Mouse (Mus musculus) E14TG2a.4 (cell line): ENCODE measurements around the gene Cpne8.
"Not testable (repeated sequence)": the region's sequence is repeated elsewhere in the genome, so short reads cannot be mapped to it uniquely, and the experiment has no call there.

ENCODE experiments used
- H3K27me3 ChIP-seq: 2 replicates; pipeline ENCODE4 v1.6.1; 2014; ENCODE audit warnings: low read length, control low read depth; ENCODE audit not compliant: insufficient read depth
- H3K36me3 ChIP-seq: 2 replicates; pipeline ENCODE4 v1.6.1; 2014; ENCODE audit warnings: low read length, control low read depth; ENCODE audit not compliant: insufficient read depth
- H3K4me1 ChIP-seq: replicated peaks from 2 replicates; pipeline ENCODE4 v1.6.1; 2014; ENCODE audit warnings: low read depth, low read length, control low read depth
- H3K4me3 ChIP-seq: replicated peaks from 2 replicates; pipeline ENCODE4 v1.5.1; 2014; ENCODE audit warnings: mild to moderate bottlenecking, low read length
- H3K9me3 ChIP-seq: 2 replicates; pipeline ENCODE4 v1.6.1; 2014; ENCODE audit warnings: low read length, control low read depth
- CTCF ChIP-seq: conservative IDR thresholded peaks from 2 replicates; pipeline ENCODE4 v1.5.1; 2014; ENCODE audit warnings: low read length
- NANOG ChIP-seq: IDR thresholded peaks from 2 replicates; pipeline ENCODE4 v1.6.1; 2014; ENCODE audit warnings: borderline replicate concordance, low read length, mixed read lengths
- POU5F1 ChIP-seq: IDR thresholded peaks from 2 replicates; pipeline ENCODE4 v1.6.1; 2014; ENCODE audit warnings: low read length, borderline replicate concordance

Cpne8 gene

GRCm38 (mm10) chr15:90645828-90646227, 33.4 kb downstream of the Cpne8 start:
- no peak for TF ChIP-seq NANOG
- no peak for TF ChIP-seq POU5F1
- TF ChIP-seq CTCF, result no peak
- H3K36me3 ChIP-seq, result no peaks in the 10 kb centered on the region

GRCm38 (mm10) chr15:90624201-90624600, 55.0 kb downstream of the Cpne8 start:
- no peak overlapping the region for H3K4me3 ChIP-seq
- TF ChIP-seq CTCF (no peak), POU5F1 (no peak), NANOG (no peak)
- no peaks in the 10 kb centered on the region for H3K36me3 ChIP-seq
- H3K4me1 ChIP-seq, result no peaks in the 10 kb centered on the region
- H3K27me3 ChIP-seq, result no peaks in the 10 kb centered on the region
- no peaks in the 10 kb centered on the region for H3K9me3 ChIP-seq

More at GRCm38 (mm10) chr15:90645828-90646227, 33.4 kb downstream of the Cpne8 start:
- H3K27me3 ChIP-seq, result no peaks in the 10 kb centered on the region
- H3K4me3 ChIP-seq, result no peak overlapping the region
- H3K9me3 ChIP-seq, result peaks cover 37% of the 10 kb centered on the region
- H3K4me1 ChIP-seq, result no peaks in the 10 kb centered on the region

- Histone ChIP-seq H3K4me1 (no peaks in the 10 kb centered on the region), H3K4me3 (no peak overlapping the region)
Measured at GRCm38 (mm10) chr15:90622005-90622404, 57.2 kb downstream of the Cpne8 start.

GRCm38 (mm10) chr15:90619736-90620135, 59.5 kb downstream of the Cpne8 start:
- H3K4me1 ChIP-seq, result no peaks in the 10 kb centered on the region

More at GRCm38 (mm10) chr15:90622005-90622404, 57.2 kb downstream of the Cpne8 start:
- H3K36me3 ChIP-seq, result no peaks in the 10 kb centered on the region
- TF ChIP-seq POU5F1 (no peak), NANOG (no peak), CTCF (no peak)
- no peaks in the 10 kb centered on the region for H3K9me3 ChIP-seq
- no peaks in the 10 kb centered on the region for H3K27me3 ChIP-seq

GRCm38 (mm10) chr15:90616116-90616798, 63.0 kb downstream of the Cpne8 start:
- no peaks in the 10 kb centered on the region for H3K27me3 ChIP-seq
- no peak overlapping the region for H3K4me3 ChIP-seq
- H3K4me1 ChIP-seq, result no peaks in the 10 kb centered on the region
- H3K36me3 ChIP-seq, result no peaks in the 10 kb centered on the region
- no peaks in the 10 kb centered on the region for H3K9me3 ChIP-seq
- TF ChIP-seq NANOG (no peak), POU5F1 (no peak), CTCF (no peak)

More at GRCm38 (mm10) chr15:90619736-90620135, 59.5 kb downstream of the Cpne8 start:
- no peak overlapping the region for H3K4me3 ChIP-seq
- no peak for TF ChIP-seq CTCF
- no peak for TF ChIP-seq POU5F1
- no peak for TF ChIP-seq NANOG
- H3K36me3 ChIP-seq, result no peaks in the 10 kb centered on the region
- H3K27me3 ChIP-seq, result no peaks in the 10 kb centered on the region
- H3K9me3 ChIP-seq, result no peaks in the 10 kb centered on the region

- H3K36me3 ChIP-seq, H3K9me3 ChIP-seq, H3K4me1 ChIP-seq: not testable (repeated sequence)
Measured at GRCm38 (mm10) chr15:90610767-90611166, 68.5 kb downstream of the Cpne8 start.

GRCm38 (mm10) chr15:90609836-90610415, 69.3 kb downstream of the Cpne8 start:
- Histone ChIP-seq H3K27me3 (no peaks in the 10 kb centered on the region), H3K9me3 (no peaks in the 10 kb centered on the region), H3K36me3 (no peaks in the 10 kb centered on the region), H3K4me1 (no peaks in the 10 kb centered on the region; the same call in 1 of the 2 replicates), H3K4me3 (no peak overlapping the region)
- TF ChIP-seq CTCF (no peak), POU5F1 (no peak), NANOG (no peak)

More at GRCm38 (mm10) chr15:90610767-90611166, 68.5 kb downstream of the Cpne8 start:
- not testable (repeated sequence) for H3K4me3 ChIP-seq, H3K27me3 ChIP-seq

- TF ChIP-seq POU5F1, result no peak
- TF ChIP-seq NANOG, result no peak
- TF ChIP-seq CTCF, result no peak
- Histone ChIP-seq H3K4me1 (no peaks in the 10 kb centered on the region; the same call in 1 of the 2 replicates), H3K27me3 (no peaks in the 10 kb centered on the region), H3K36me3 (no peaks in the 10 kb centered on the region), H3K4me3 (no peak overlapping the region), H3K9me3 (no peaks in the 10 kb centered on the region)
Measured at GRCm38 (mm10) chr15:90608368-90608767, 70.9 kb downstream of the Cpne8 start.

- Histone ChIP-seq H3K4me3 (no peak overlapping the region), H3K27me3 (no peaks in the 10 kb centered on the region), H3K9me3 (no peaks in the 10 kb centered on the region), H3K4me1 (no peaks in the 10 kb centered on the region; the same call in 1 of the 2 replicates), H3K36me3 (no peaks in the 10 kb centered on the region)
- TF ChIP-seq POU5F1 (no peak), CTCF (no peak), NANOG (no peak)
Measured at GRCm38 (mm10) chr15:90607181-90607580, 72.1 kb downstream of the Cpne8 start.
